Mouse (Mus musculus) left cerebral cortex, adult 9 months (tissue): ENCODE measurements around the gene Bbs12.
A peak's percentile ranks its signal among the peaks of the same experiment; 100 is the strongest.

Source experiments
- DNase-seq, 2 experiments: peaks; one replicate each; pipeline ENCODE4 v3.0.0; 2022; ENCODE audit warnings: low spot score in 2 of 2

Bbs12 gene

GRCm38 (mm10) chr3:37312370-37312941 lies at the start of gene Bbs12, which contains the start of gene Cetn4:
Gene Bbs12, plus strand, starts transcription at chr3:37312554.
Gene Cetn4, minus strand, starts transcription at chr3:37312708.
- peak; percentile 89 to 98 for DNase-seq

- peak in 1 of 2 experiments; percentile 54 for DNase-seq
Observed at GRCm38 (mm10) chr3:37268338-37268737, 44.0 kb upstream of the Bbs12 start.

- no peak for DNase-seq
Observed at GRCm38 (mm10) chr3:37269926-37270325, 42.4 kb upstream of the Bbs12 start.

GRCm38 (mm10) chr3:37271209-37271608 lies 41.1 kb upstream of the Bbs12 start:
- DNase-seq, result peak in 1 of 2 experiments; percentile 79

GRCm38 (mm10) chr3:37273092-37273491 lies 39.3 kb upstream of the Bbs12 start:
- no peak for DNase-seq

GRCm38 (mm10) chr3:37274661-37275060 lies 37.7 kb upstream of the Bbs12 start:
- no peak for DNase-seq

- DNase-seq, result no peak
Observed at GRCm38 (mm10) chr3:37280221-37280620, 32.1 kb upstream of the Bbs12 start.

GRCm38 (mm10) chr3:37280871-37281270 lies 31.5 kb upstream of the Bbs12 start:
- DNase-seq, result no peak

GRCm38 (mm10) chr3:37282299-37282922 lies 29.9 kb upstream of the Bbs12 start:
- DNase-seq, result no peak

- DNase-seq, result no peak
Observed at GRCm38 (mm10) chr3:37283234-37283633, 29.1 kb upstream of the Bbs12 start.

GRCm38 (mm10) chr3:37289237-37289636 lies 23.1 kb upstream of the Bbs12 start:
- DNase-seq, result no peak

GRCm38 (mm10) chr3:37290881-37291541 lies 21.3 kb upstream of the Bbs12 start:
- DNase-seq, result no peak

GRCm38 (mm10) chr3:37291929-37292328 lies 20.4 kb upstream of the Bbs12 start:
- DNase-seq, result no peak

GRCm38 (mm10) chr3:37292654-37293053 lies 19.7 kb upstream of the Bbs12 start:
- no peak for DNase-seq

- DNase-seq, result no peak
Observed at GRCm38 (mm10) chr3:37299470-37299869, 12.9 kb upstream of the Bbs12 start.

- DNase-seq, result peak in 1 of 2 experiments; percentile 16
Observed at GRCm38 (mm10) chr3:37302685-37303084, 9.7 kb upstream of the Bbs12 start.

- DNase-seq, result no peak
Observed at GRCm38 (mm10) chr3:37303392-37304139, 8.8 kb upstream of the Bbs12 start.

- DNase-seq, result no peak
Observed at GRCm38 (mm10) chr3:37311897-37312369, 421 bp upstream of the Bbs12 start.

- peak; percentile 60 to 61 for DNase-seq
Observed at GRCm38 (mm10) chr3:37313371-37313770, 1.0 kb downstream of the Bbs12 start.

- DNase-seq, result no peak
Observed at GRCm38 (mm10) chr3:37316233-37316632, 3.9 kb downstream of the Bbs12 start.

GRCm38 (mm10) chr3:37324310-37324709 lies 12.0 kb downstream of the Bbs12 start:
- DNase-seq, result no peak
